In the genomic region with DNA sequence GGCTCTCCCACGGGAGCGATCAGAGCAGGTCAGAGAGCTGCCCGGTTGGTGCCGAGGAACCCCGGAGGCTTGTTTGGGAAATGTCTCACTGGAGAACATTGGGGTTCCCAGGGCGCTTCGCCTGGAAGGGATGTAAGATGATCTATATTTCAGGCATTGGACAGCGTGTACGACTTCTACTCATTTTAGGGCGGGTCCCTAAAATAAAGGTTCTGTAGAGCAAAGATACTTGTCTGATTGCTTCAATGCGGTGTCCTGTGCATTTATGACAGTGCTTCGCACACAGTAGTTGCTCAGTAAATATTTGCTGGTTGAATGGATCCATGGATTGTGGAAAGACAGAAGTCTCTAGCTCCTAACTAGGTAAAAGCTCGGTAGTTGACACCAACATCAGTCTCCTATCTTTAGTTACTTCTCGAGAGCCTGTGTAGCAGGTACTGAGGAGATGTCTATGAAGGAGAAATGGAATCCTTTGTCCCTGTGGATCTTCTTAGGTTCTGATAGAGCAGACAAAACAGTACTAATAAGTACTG, we compare ENCODE assay signal across 8 mouse cellular contexts. TPM values are rescaled to one million over a fixed set of nuclear protein-coding genes. Genes with fewer than 3 reads are reported as not detected.
DNase-seq lines count a peak whose midpoint lies in the region; ATAC-seq and TF ChIP-seq lines count a peak whose summit lies in the region.

No protein-coding gene starts in this region.

- peak overlapping the region; percentile 70; the same call in 1 of the 2 replicates for H3K27ac ChIP-seq in cerebellum, adult 2 months (ENCODE audit: insufficient read depth, low read length)
- peak overlapping the region; percentile 85 for H3K27ac ChIP-seq in forebrain, embryonic 10.5 days
- H3K27ac ChIP-seq in liver, embryonic 12.5 days = peak overlapping the region; percentile 89

- peaks cover 3% of the 10 kb centered on the region; the same call in 1 of the 2 replicates for H3K4me1 ChIP-seq in cerebellum, adult 2 months (ENCODE audit: control insufficient read depth, insufficient read depth, low read length)
- H3K4me1 ChIP-seq in forebrain, embryonic 10.5 days = peaks cover 18% of the 10 kb centered on the region
- H3K4me1 ChIP-seq in liver, embryonic 12.5 days = peaks cover 43% of the 10 kb centered on the region

- no peak for TF ChIP-seq POLR2A in cerebellum, adult 2 months (IDR thresholded peaks at IDR 0.05; ENCODE audit: borderline replicate concordance, insufficient read depth, low read length)

- H3K36me3 ChIP-seq in forebrain, embryonic 10.5 days (replicated peaks) = no peaks in the 10 kb centered on the region
- no peaks in the 10 kb centered on the region for H3K36me3 ChIP-seq in liver, embryonic 12.5 days

- H3K4me3 ChIP-seq in cerebellum, adult 2 months (replicated peaks; ENCODE audit: insufficient read depth, low read depth, low read length) = peak overlapping the region; percentile 72
- peak overlapping the region; percentile 92 for H3K4me3 ChIP-seq in forebrain, embryonic 10.5 days
- peak overlapping the region; percentile 88 for H3K4me3 ChIP-seq in liver, embryonic 12.5 days

- H3K27me3 ChIP-seq in cerebellum, adult 2 months (ENCODE audit: control insufficient read depth, insufficient read depth, low read length) = no peaks in the 10 kb centered on the region
- H3K27me3 ChIP-seq in forebrain, embryonic 10.5 days (ENCODE audit: poor library complexity, severe bottlenecking) = peaks cover 4% of the 10 kb centered on the region; the same call in 1 of the 2 replicates
- H3K27me3 ChIP-seq in liver, embryonic 12.5 days (replicated peaks) = no peaks in the 10 kb centered on the region; the same call in none of the 2 replicates

- DNase-seq in cerebellum, adult 2 months = no peak
- DNase-seq in cerebellum, adult 11-12 months = no peak
- peak; percentile 57 for DNase-seq in 416B (ENCODE audit: low read depth)
- no peak for DNase-seq in forebrain, embryonic 10.5 days (ENCODE audit: extremely low spot score, low spot score)
- no peak for DNase-seq in spleen, postnatal 4 days (ENCODE audit: low spot score in 2 of 2)
- no peak for DNase-seq in adrenal gland, adult 18-20 months (ENCODE audit: low spot score in 2 of 2)
- no peak for DNase-seq in cerebellum, postnatal 25 days

- TF ChIP-seq CTCF in cerebellum, adult 2 months (IDR thresholded peaks at IDR 0.05; ENCODE audit: borderline replicate concordance, insufficient read depth, low read depth, low read length) = no peak

- WGBS in cerebellum, adult 2 months = 27% methylated on average over 14 of the region's 14 CpGs
- 28% methylated on average over 14 of the region's 14 CpGs for whole genome bisulfite sequencing in forebrain, embryonic 10.5 days
- whole genome bisulfite sequencing in liver, embryonic 12.5 days (ENCODE audit: insufficient replicate concordance) = 11% methylated on average over 14 of the region's 14 CpGs

- ATAC-seq in liver, embryonic 12.5 days = peak; percentile 38

- peak overlapping the region; percentile 95 for H3K9ac ChIP-seq in liver, embryonic 12.5 days

- H3K9me3 ChIP-seq in forebrain, embryonic 10.5 days = no peaks in the 10 kb centered on the region
- H3K9me3 ChIP-seq in liver, embryonic 12.5 days (replicated peaks) = no peaks in the 10 kb centered on the region

- peak overlapping the region; percentile 96 for H3K4me2 ChIP-seq in liver, embryonic 12.5 days

RNA-seq across cellular contexts. Expression of a gene that starts 0.9 kb away (rescaled TPM):
- polyA plus RNA-seq in cerebellum, adult 2 months (2012; rRNA removed) = 27.9 and 29.1 TPM in 2 replicates
- polyA plus RNA-seq in forebrain, embryonic 10.5 days (2016; fragmentation: Nextera tagmentation; extraction: Ambion mirVana) = 4.9 and 5.4 TPM in 2 replicates
- 7.7 and 8.0 TPM in 2 replicates for polyA plus RNA-seq in liver, embryonic 12.5 days (2016; fragmentation: Nextera tagmentation; extraction: Ambion mirVana)
- 10 to 100 TPM; 49.0 to 69.7 TPM for total RNA-seq in adrenal gland, adult 18-20 months (2021)

RNA-seq across cellular contexts. Expression of a gene that starts 13.9 kb away (rescaled TPM):
- polyA plus RNA-seq in cerebellum, adult 2 months (2012; rRNA removed) = 6.8 and 7.7 TPM in 2 replicates
- polyA plus RNA-seq in forebrain, embryonic 10.5 days (2016; fragmentation: Nextera tagmentation; extraction: Ambion mirVana) = 10.4 and 11.1 TPM in 2 replicates
- polyA plus RNA-seq in liver, embryonic 12.5 days (2016; fragmentation: Nextera tagmentation; extraction: Ambion mirVana) = 5.0 and 6.3 TPM in 2 replicates
- 1 to 10 TPM; 4.2 to 5.7 TPM for total RNA-seq in adrenal gland, adult 18-20 months (2021)
